Mouse (Mus musculus) limb, embryonic 10.5 days (tissue): ENCODE data around the gene Thumpd3. TPM values are rescaled to one million over a fixed set of nuclear protein-coding genes. Genes with fewer than 3 reads are reported as not detected.

Experiments
- DNase-seq: peaks from one replicate; pipeline ENCODE4 v3.0.0-alpha.2; 2017; ENCODE audit warnings: low spot score
- H3K27ac ChIP-seq: fragments of 300-500 bp; sonication (generic); 2 replicates; pipeline ENCODE4 v1.5.1; 2016; ENCODE audit warnings: mild to moderate bottlenecking
- H3K27me3 ChIP-seq: fragments of 300-500 bp; sonication (generic); 2 replicates; pipeline ENCODE4 v1.6.1; 2016; ENCODE audit warnings: low read depth, mild to moderate bottlenecking; ENCODE audit not compliant: poor library complexity, severe bottlenecking
- H3K36me3 ChIP-seq: fragments of 300-500 bp; sonication (generic); 2 replicates; pipeline ENCODE4 v1.6.1; 2016; ENCODE audit warnings: mild to moderate bottlenecking, moderate library complexity
- H3K4me1 ChIP-seq: fragments of 300-500 bp; sonication (generic); 2 replicates; pipeline ENCODE4 v1.6.1; 2016
- H3K4me3 ChIP-seq: fragments of 300-500 bp; sonication (generic); 2 replicates; pipeline ENCODE4 v1.5.1; 2016; ENCODE audit warnings: mild to moderate bottlenecking, moderate library complexity
- H3K9me3 ChIP-seq: fragments of 300-500 bp; sonication (generic); replicated peaks from 2 replicates; pipeline ENCODE4 v1.6.1; 2016; ENCODE audit warnings: mild to moderate bottlenecking
- WGBS: fragments of 180-500 bp; shearing (Covaris S2); methylation state at CpG from one replicate; pipeline ENCODE4 v1.1.7; 2016; 5-methylcytosine and 5-hydroxymethylcytosine counted together
- polyA plus RNA-seq: library from polyadenylated mRNA; unstranded; fragments of >200 nt; fragmentation: Nextera tagmentation; extraction: Ambion mirVana; gene quantifications from 2 replicates; pipeline ENCODE4 v1.2.1, GENCODE M21; 2016

Thumpd3 gene
- polyA plus RNA-seq, 1 experiment from 2014 or later = 59.5 TPM

- Histone ChIP-seq H3K4me1 (no peaks in the 10 kb centered on the region), H3K4me3 (no peak overlapping the region), H3K27ac (no peak overlapping the region), H3K36me3 (peaks cover 39% of the 10 kb centered on the region), H3K9me3 (no peaks in the 10 kb centered on the region), H3K27me3 (no peaks in the 10 kb centered on the region)
- 84% methylated on average over 4 of the region's 4 CpGs for WGBS
- DNase-seq = no peak
Measured at GRCm38 (mm10) chr6:113102541-113102940, 56.5 kb downstream of the Thumpd3 start.

GRCm38 (mm10) chr6:113103765-113104164, 57.7 kb downstream of the Thumpd3 start:
- no peaks in the 10 kb centered on the region for H3K27me3 ChIP-seq
- no peak overlapping the region for H3K4me3 ChIP-seq
- peaks cover 38% of the 10 kb centered on the region for H3K36me3 ChIP-seq
- no peaks in the 10 kb centered on the region for H3K4me1 ChIP-seq
- no peaks in the 10 kb centered on the region for H3K9me3 ChIP-seq
- no peak for DNase-seq
- H3K27ac ChIP-seq = no peak overlapping the region

- Histone ChIP-seq H3K9me3 (no peaks in the 10 kb centered on the region), H3K4me1 (no peaks in the 10 kb centered on the region), H3K27ac (no peak overlapping the region), H3K36me3 (peaks cover 90% of the 10 kb centered on the region), H3K4me3 (no peak overlapping the region), H3K27me3 (no peaks in the 10 kb centered on the region)
- DNase-seq = no peak
- 94% methylated on average over 3 of the region's 3 CpGs for WGBS
Measured at GRCm38 (mm10) chr6:113109378-113109777, 63.4 kb downstream of the Thumpd3 start.

GRCm38 (mm10) chr6:113109956-113110355, 63.9 kb downstream of the Thumpd3 start:
- Histone ChIP-seq H3K27ac (no peak overlapping the region), H3K9me3 (no peaks in the 10 kb centered on the region), H3K36me3 (peaks cover 90% of the 10 kb centered on the region), H3K27me3 (no peaks in the 10 kb centered on the region), H3K4me1 (no peaks in the 10 kb centered on the region), H3K4me3 (no peak overlapping the region)
- no peak for DNase-seq
- 92% methylated on average over 7 of the region's 7 CpGs for WGBS

Other genes with a start within 250 kb of the Thumpd3 start
- gene Srgap3, start 99.0 kb upstream of the Thumpd3 start, polyA plus RNA-seq = 2.1 and 3.8 TPM in 2 replicates
- gene Setd5, start 31.1 kb downstream of the Thumpd3 start, polyA plus RNA-seq = 86.2 and 92.0 TPM in 2 replicates
- 1.3 and 1.5 TPM in 2 replicates for gene Lhfpl4, start 149.2 kb downstream of the Thumpd3 start, polyA plus RNA-seq
- gene Mtmr14, start 191.6 kb downstream of the Thumpd3 start, polyA plus RNA-seq = 45.5 and 48.9 TPM in 2 replicates
- gene Cpne9, start 236.1 kb downstream of the Thumpd3 start, polyA plus RNA-seq = 0.06 TPM in 2 replicates